Mouse (Mus musculus): ENCODE results near the gene Ube2q2. TPM values are rescaled to one million over a fixed set of nuclear protein-coding genes. Genes with fewer than 3 reads are reported as not detected.
A peak's percentile ranks its signal among the peaks of the same experiment; 100 is the strongest.

Ube2q2 gene
- polyA plus RNA-seq, 1 experiment = 19.8 TPM

- H3K36me3 ChIP-seq (ENCODE audit: control insufficient read depth, insufficient read depth, low read length) = no peaks in the 10 kb centered on the region; the same call in 1 of the 2 replicates
- H3K4me3 ChIP-seq (ENCODE audit: control insufficient read depth, low read depth, low read length) = no peak overlapping the region
- H3K27ac ChIP-seq (ENCODE audit: control insufficient read depth, insufficient read depth, low read depth, low read length) = no peak overlapping the region
- TF ChIP-seq CTCF (IDR thresholded peaks at IDR 0.05; ENCODE audit: control insufficient read depth, insufficient read depth, insufficient replicate concordance, low read depth, low read length) = no peak
- no peak for TF ChIP-seq POLR2A (IDR thresholded peaks at IDR 0.05; ENCODE audit: control insufficient read depth, low read depth, low read length)
- no peaks in the 10 kb centered on the region for H3K4me1 ChIP-seq (ENCODE audit: control insufficient read depth, insufficient read depth, low read length)
- H3K27me3 ChIP-seq (ENCODE audit: control insufficient read depth, insufficient read depth, low read length) = no peaks in the 10 kb centered on the region
These were observed 25.6 kb downstream of the Ube2q2 start for GRCm38 (mm10) chr9:55174235-55174634.

DNA sequence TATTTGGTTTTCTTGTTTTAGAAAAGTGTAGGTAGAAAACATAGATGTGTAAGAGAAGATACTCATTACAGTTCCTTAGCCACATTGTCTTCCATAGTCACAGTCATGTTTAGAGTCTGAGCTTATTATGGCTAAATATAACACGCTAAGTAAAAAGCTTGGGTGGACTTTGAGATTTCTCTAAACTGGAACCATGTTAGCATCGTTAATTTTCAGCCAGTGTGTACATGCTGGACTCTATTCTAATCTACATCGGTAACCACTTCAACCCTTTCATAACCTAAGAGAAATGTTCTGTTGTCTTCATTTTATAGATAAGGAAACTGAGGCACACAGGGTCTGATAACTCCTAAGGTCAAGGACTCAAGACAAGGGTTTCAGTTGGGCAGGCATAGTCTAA is 47.2 kb downstream of the Ube2q2 start:
- no peaks in the 10 kb centered on the region for H3K27me3 ChIP-seq (ENCODE audit: control insufficient read depth, insufficient read depth, low read length)
- H3K4me1 ChIP-seq (ENCODE audit: control insufficient read depth, insufficient read depth, low read length) = no peaks in the 10 kb centered on the region
- TF ChIP-seq POLR2A (IDR thresholded peaks at IDR 0.05; ENCODE audit: control insufficient read depth, low read depth, low read length) (no peak), CTCF (IDR thresholded peaks at IDR 0.05; ENCODE audit: control insufficient read depth, insufficient read depth, insufficient replicate concordance, low read depth, low read length) (no peak)
- H3K36me3 ChIP-seq (ENCODE audit: control insufficient read depth, insufficient read depth, low read length) = peaks cover 3% of the 10 kb centered on the region; the same call in 1 of the 2 replicates
- H3K4me3 ChIP-seq (ENCODE audit: control insufficient read depth, low read depth, low read length) = no peak overlapping the region
- no peak overlapping the region for H3K27ac ChIP-seq (ENCODE audit: control insufficient read depth, insufficient read depth, low read depth, low read length)

DNA sequence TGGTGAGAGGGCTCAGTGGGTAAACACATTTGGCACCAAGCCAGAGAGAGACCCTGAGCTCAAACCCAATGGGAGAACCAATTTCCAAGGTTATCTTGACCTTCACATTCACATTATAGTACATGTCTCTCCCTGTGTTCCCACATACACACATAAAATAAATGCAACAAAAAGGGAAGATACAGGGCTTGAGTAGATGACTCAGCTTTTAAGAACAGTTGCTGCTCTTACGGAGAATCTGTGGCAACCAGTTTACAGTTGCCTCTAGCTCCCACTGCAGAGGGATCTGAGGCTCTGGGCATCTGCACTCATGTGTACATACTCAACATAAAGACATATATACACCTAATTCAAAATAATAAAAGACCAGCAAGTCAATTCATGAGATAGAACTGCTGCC is 49.6 kb downstream of the Ube2q2 start:
- no peak overlapping the region for H3K27ac ChIP-seq (ENCODE audit: control insufficient read depth, insufficient read depth, low read depth, low read length)
- no peaks in the 10 kb centered on the region for H3K27me3 ChIP-seq (ENCODE audit: control insufficient read depth, insufficient read depth, low read length)
- H3K4me1 ChIP-seq (ENCODE audit: control insufficient read depth, insufficient read depth, low read length) = no peaks in the 10 kb centered on the region
- TF ChIP-seq POLR2A (IDR thresholded peaks at IDR 0.05; ENCODE audit: control insufficient read depth, low read depth, low read length) = no peak
- no peak for TF ChIP-seq CTCF (IDR thresholded peaks at IDR 0.05; ENCODE audit: control insufficient read depth, insufficient read depth, insufficient replicate concordance, low read depth, low read length)
- no peaks in the 10 kb centered on the region for H3K36me3 ChIP-seq (ENCODE audit: control insufficient read depth, insufficient read depth, low read length)
- no peak overlapping the region for H3K4me3 ChIP-seq (ENCODE audit: control insufficient read depth, low read depth, low read length)

GRCm38 (mm10) chr9:55199348-55199747 is 50.7 kb downstream of the Ube2q2 start:
- Histone ChIP-seq H3K4me1 (ENCODE audit: control insufficient read depth, insufficient read depth, low read length) (no peaks in the 10 kb centered on the region), H3K27ac (ENCODE audit: control insufficient read depth, insufficient read depth, low read depth, low read length) (no peak overlapping the region), H3K36me3 (ENCODE audit: control insufficient read depth, insufficient read depth, low read length) (no peaks in the 10 kb centered on the region; the same call in 1 of the 2 replicates), H3K27me3 (ENCODE audit: control insufficient read depth, insufficient read depth, low read length) (no peaks in the 10 kb centered on the region), H3K4me3 (ENCODE audit: control insufficient read depth, low read depth, low read length) (no peak overlapping the region)
- TF ChIP-seq POLR2A (IDR thresholded peaks at IDR 0.05; ENCODE audit: control insufficient read depth, low read depth, low read length) (no peak), CTCF (IDR thresholded peaks at IDR 0.05; ENCODE audit: control insufficient read depth, insufficient read depth, insufficient replicate concordance, low read depth, low read length) (no peak)

DNA sequence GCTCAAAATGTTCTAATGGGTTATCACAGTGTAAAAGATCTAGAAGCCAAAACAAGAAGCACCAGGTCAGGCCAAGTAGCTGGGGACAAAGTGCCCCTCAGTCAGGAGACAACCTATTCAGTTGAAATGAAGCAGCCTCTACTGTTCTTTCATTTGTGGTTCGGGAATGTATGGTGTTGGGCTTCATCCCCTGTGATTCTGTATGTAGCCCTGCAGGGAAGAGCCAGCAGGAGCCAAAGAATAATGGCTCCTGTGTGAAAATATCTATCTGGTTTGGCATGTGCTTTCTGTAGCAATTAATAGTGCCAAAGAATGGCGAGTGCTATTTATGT is 59.8 kb downstream of the Ube2q2 start:
- no peak for TF ChIP-seq CTCF (IDR thresholded peaks at IDR 0.05; ENCODE audit: control insufficient read depth, insufficient read depth, insufficient replicate concordance, low read depth, low read length)
- no peak for TF ChIP-seq POLR2A (IDR thresholded peaks at IDR 0.05; ENCODE audit: control insufficient read depth, low read depth, low read length)
- Histone ChIP-seq H3K36me3 (ENCODE audit: control insufficient read depth, insufficient read depth, low read length) (no peaks in the 10 kb centered on the region; the same call in 1 of the 2 replicates), H3K4me3 (ENCODE audit: control insufficient read depth, low read depth, low read length) (peak overlapping the region; percentile 97), H3K4me1 (ENCODE audit: control insufficient read depth, insufficient read depth, low read length) (peaks cover 5% of the 10 kb centered on the region; the same call in 1 of the 2 replicates), H3K27me3 (ENCODE audit: control insufficient read depth, insufficient read depth, low read length) (no peaks in the 10 kb centered on the region), H3K27ac (ENCODE audit: control insufficient read depth, insufficient read depth, low read depth, low read length) (peak overlapping the region; percentile 73)

GRCm38 (mm10) chr9:55208790-55209481 is 60.3 kb downstream of the Ube2q2 start, which contains the start of gene Fbxo22:
Gene Fbxo22 (plus strand): TSS chr9:55208925.
- no peaks in the 10 kb centered on the region; the same call in 1 of the 2 replicates for H3K36me3 ChIP-seq (ENCODE audit: control insufficient read depth, insufficient read depth, low read length)
- H3K4me1 ChIP-seq (ENCODE audit: control insufficient read depth, insufficient read depth, low read length) = peaks cover 5% of the 10 kb centered on the region; the same call in 1 of the 2 replicates
- TF ChIP-seq CTCF (IDR thresholded peaks at IDR 0.05; ENCODE audit: control insufficient read depth, insufficient read depth, insufficient replicate concordance, low read depth, low read length) = no peak
- peak; percentile 92 for TF ChIP-seq POLR2A (IDR thresholded peaks at IDR 0.05; ENCODE audit: control insufficient read depth, low read depth, low read length)
- H3K4me3 ChIP-seq (ENCODE audit: control insufficient read depth, low read depth, low read length) = peak within 1 kb of the TSS; percentile 97
- peak within 1 kb of the TSS; percentile 86 for H3K27ac ChIP-seq (ENCODE audit: control insufficient read depth, insufficient read depth, low read depth, low read length)
- no peaks in the 10 kb centered on the region for H3K27me3 ChIP-seq (ENCODE audit: control insufficient read depth, insufficient read depth, low read length)

DNA sequence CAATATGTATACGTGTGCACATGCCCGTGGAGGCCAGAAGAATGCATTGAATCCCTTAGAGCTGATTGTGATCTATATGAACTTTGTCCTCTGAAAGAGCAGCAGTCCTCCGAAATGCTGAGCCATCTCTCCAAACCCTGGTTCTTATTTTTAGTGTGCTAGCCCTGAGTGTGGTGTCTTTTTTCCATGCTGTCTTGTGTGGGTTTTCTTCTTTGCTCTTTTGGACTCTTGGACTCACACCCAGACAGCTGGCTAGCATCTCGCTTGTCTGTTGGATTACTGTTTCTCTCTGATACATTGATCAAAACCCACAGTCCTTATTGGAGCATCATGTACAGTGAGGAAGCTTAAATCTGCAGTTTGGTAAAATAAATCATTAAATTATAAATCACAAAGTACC is 63.0 kb downstream of the Ube2q2 start:
- no peak overlapping the region for H3K27ac ChIP-seq (ENCODE audit: control insufficient read depth, insufficient read depth, low read depth, low read length)
- H3K4me3 ChIP-seq (ENCODE audit: control insufficient read depth, low read depth, low read length) = no peak overlapping the region

More for the DNA sequence above, 63.0 kb downstream of the Ube2q2 start:
- Histone ChIP-seq H3K4me1 (ENCODE audit: control insufficient read depth, insufficient read depth, low read length) (peaks cover 5% of the 10 kb centered on the region; the same call in 1 of the 2 replicates), H3K27me3 (ENCODE audit: control insufficient read depth, insufficient read depth, low read length) (no peaks in the 10 kb centered on the region), H3K36me3 (ENCODE audit: control insufficient read depth, insufficient read depth, low read length) (peaks cover 2% of the 10 kb centered on the region; the same call in 1 of the 2 replicates)
- TF ChIP-seq CTCF (IDR thresholded peaks at IDR 0.05; ENCODE audit: control insufficient read depth, insufficient read depth, insufficient replicate concordance, low read depth, low read length) (no peak), POLR2A (IDR thresholded peaks at IDR 0.05; ENCODE audit: control insufficient read depth, low read depth, low read length) (no peak)

Data from testis, adult 2 months (tissue).